Mouse (Mus musculus): ENCODE measurements around the gene Tnfrsf4.

DNA sequence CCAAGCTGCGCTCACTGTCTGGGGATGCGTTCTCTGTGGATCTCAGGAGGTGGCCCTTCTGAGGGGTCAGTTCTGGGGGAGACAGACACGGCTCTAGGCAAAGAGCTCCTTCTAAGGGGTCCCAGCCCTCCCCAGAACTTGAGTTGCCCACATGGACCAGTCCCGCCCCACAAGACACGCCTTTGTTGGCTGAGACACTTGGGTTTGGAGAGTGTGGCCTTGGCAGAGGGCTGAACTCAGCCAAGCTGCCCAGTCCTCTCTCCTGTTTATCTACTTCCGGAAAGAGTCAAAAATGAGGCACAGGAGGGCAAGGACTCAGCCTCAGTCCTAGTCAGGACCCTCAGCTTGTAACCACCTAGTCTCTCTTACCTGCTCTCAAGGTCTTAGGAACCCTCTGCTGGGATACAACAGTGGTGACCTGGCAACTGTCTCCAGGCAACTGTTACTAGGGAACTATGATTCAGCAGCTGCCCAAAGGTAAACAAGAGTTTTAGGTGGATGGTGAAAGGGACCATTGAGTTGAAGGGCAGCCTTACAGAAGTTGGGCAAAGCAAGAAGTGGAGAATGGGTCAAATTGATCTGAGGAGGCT lies 36.8 kb downstream of the Tnfrsf4 start:
- TF ChIP-seq CTCF (IDR thresholded peaks at IDR 0.05; ENCODE audit: borderline replicate concordance, control insufficient read depth, extremely low read depth, insufficient read depth, low read length, poor library complexity) (no peak), POLR2A (IDR thresholded peaks at IDR 0.05; ENCODE audit: control insufficient read depth, extremely low read depth, insufficient read depth, low read length, poor library complexity) (no peak)

Measured in thymus, adult 2 months (tissue).